Mouse (Mus musculus) stomach, postnatal 0 days (tissue): Measurements from ENCODE around the gene Dusp22.

ENCODE experiments used
- CTCF ChIP-seq: IDR thresholded peaks from 2 replicates; pipeline ENCODE4 v1.5.1; 2016; ENCODE audit warnings: antibody characterized with exemption, low read depth, mild to moderate bottlenecking, moderate library complexity
- EP300 ChIP-seq: optimal IDR thresholded peaks from 2 replicates; pipeline ENCODE3; 2016; ENCODE audit warnings: antibody characterized with exemption

- no peak for TF ChIP-seq CTCF
- no peak for TF ChIP-seq EP300
Measured at GRCm38 (mm10) chr13:30713621-30714020, 53.8 kb downstream of the Dusp22 start.
